Mouse (Mus musculus): ENCODE data around the gene Sobp. TPM values are rescaled to one million over a fixed set of nuclear protein-coding genes. Genes with fewer than 3 reads are reported as not detected.

The Sobp gene
- polyA plus RNA-seq, 1 experiment from 2014 or later, result 6.8 TPM

DNA sequence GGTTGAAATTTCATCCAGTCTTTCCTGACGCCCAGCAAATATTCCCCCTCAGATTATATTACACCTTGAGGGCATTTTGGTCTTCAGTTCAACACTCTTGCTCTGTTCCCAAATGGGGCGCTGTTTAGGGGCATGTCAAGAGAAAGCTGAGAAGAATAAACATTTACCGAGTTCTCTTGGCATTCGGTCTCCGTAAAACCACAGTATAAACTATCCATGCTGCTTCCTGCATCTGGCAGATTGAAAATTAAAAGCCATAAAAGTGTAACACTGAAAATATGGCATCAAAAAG, 170.9 kb downstream of the Sobp start:
- Histone ChIP-seq H3K4me2 (replicated peaks) (peak overlapping the region; percentile 55; the same call in 1 of the 2 replicates), H3K9ac (no peak overlapping the region)

DNA sequence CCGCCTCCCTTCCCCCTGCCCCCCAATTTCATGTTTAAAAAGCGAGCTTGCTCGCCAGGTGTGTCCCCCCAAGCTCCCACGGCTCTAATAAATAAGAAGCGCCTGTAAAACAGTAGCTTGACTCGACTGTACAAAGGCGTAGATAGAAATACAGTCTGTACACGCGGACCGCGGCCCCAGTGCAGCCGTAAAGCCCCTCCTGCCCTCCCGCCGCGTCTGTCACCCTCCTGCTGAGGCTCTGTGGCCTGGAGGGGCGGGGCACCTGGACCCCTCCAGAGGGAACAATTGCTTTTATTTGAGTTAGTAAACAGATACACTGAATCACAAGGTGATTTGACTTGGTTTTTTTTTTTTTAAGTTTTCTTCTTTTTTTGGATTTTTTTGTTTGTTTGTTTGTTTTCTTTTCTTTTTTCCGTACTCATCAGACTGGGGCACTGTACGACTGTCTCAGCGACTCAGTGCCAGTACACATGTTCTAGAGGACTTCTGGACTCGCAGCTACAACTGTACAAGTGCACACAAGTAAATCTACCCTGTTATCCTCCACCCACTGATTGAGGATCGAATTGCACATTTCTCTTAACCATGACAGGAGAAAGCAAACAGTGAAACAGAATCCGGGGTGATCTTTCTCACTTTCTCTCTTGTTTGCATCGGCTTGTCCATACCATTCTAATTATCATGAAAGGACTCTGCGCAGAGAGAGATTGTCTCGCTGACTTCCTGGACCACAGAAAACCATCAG, 171.4 kb downstream of the Sobp start:
- Histone ChIP-seq H3K4me3 (peak overlapping the region; percentile 31), H3K9ac (peak overlapping the region; percentile 53), H3K4me2 (replicated peaks) (peak overlapping the region; percentile 55), H3K4me1 (peaks cover 37% of the 10 kb centered on the region), H3K36me3 (peaks cover 7% of the 10 kb centered on the region; the same call in 1 of the 2 replicates), H3K27me3 (no peaks in the 10 kb centered on the region), H3K9me3 (no peaks in the 10 kb centered on the region), H3K27ac (peak overlapping the region; percentile 81)
- 2% methylated on average over 25 of the region's 25 CpGs for WGBS
- peak; percentile 73 for ATAC-seq (ENCODE audit: insufficient number of reproducible peaks, insufficient read depth, low FRiP score, low TSS enrichment)

More for the DNA sequence above, 170.9 kb downstream of the Sobp start:
- Histone ChIP-seq H3K27ac (peak overlapping the region; percentile 81), H3K4me1 (peaks cover 37% of the 10 kb centered on the region), H3K9me3 (no peaks in the 10 kb centered on the region), H3K4me3 (no peak overlapping the region), H3K27me3 (no peaks in the 10 kb centered on the region), H3K36me3 (peaks cover 7% of the 10 kb centered on the region; the same call in 1 of the 2 replicates)
- peak; percentile 54 for ATAC-seq (ENCODE audit: insufficient number of reproducible peaks, insufficient read depth, low FRiP score, low TSS enrichment)
- WGBS, result 8% methylated on average over 5 of the region's 5 CpGs

DNA sequence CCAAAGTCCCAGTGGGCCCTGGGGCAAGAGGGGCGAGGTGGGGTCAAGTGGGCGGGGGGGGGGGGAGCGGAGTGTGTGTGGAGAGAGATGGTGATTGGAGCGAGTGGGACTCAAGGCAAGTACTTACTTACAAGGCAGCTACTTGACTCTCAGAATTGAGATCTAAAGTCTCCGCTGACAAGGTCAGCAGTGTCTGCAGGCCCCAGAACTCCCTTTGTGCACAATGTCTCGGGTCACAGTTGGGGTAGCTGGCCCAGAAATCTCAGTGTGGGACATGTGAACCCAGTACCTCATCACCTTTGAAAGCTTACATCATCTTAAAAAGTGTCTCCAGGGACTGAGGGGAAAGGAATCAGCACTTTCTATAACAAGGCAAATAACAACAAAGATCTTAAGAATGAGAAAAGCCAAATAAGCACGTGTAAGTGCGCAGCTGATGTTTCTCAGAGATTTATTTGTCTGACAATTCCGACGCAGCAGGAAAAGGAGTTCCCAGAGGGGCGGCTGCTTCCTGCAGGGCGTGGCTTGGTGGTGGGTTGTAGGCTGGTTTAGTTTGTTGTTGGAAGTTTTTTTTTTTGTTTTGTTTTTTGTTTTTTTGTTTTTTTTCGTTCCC, 172.2 kb downstream of the Sobp start:
- peak overlapping the region; percentile 31; the same call in 1 of the 2 replicates for H3K4me3 ChIP-seq
- peaks cover 37% of the 10 kb centered on the region for H3K4me1 ChIP-seq
- 3% methylated on average over 11 of the region's 13 CpGs for WGBS
- H3K9me3 ChIP-seq, result no peaks in the 10 kb centered on the region
- ATAC-seq (ENCODE audit: insufficient number of reproducible peaks, insufficient read depth, low FRiP score, low TSS enrichment), result no peak
- peak overlapping the region; percentile 55 for H3K4me2 ChIP-seq (replicated peaks)
- no peaks in the 10 kb centered on the region for H3K27me3 ChIP-seq
- H3K9ac ChIP-seq, result no peak overlapping the region
- peaks cover 7% of the 10 kb centered on the region; the same call in 1 of the 2 replicates for H3K36me3 ChIP-seq
- H3K27ac ChIP-seq, result 0 out of 2 replicates have a peak overlapping the region, but pooled peaks have one; percentile 50

DNA sequence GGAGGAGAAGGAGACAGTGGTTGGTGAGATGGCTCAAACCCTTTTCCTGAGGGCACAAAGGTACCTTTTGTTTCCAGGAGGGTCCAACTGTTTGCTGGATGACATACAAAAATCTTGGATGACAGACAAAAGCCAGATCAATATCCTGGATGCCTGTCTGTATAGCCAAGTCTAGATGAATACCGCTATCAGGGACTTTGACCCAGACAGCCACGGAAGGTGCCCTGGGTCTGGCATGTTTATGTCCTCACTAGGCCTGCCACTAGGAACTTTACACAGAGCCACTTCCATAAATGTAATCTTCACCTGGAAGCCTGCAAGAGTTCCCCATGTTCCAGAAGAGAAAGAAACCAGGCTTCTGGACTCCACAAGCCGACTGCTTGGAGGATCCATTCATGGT, 172.9 kb downstream of the Sobp start:
- Histone ChIP-seq H3K4me2 (replicated peaks) (no peak overlapping the region), H3K9me3 (no peaks in the 10 kb centered on the region), H3K36me3 (peaks cover 7% of the 10 kb centered on the region; the same call in 1 of the 2 replicates), H3K9ac (no peak overlapping the region), H3K27me3 (no peaks in the 10 kb centered on the region), H3K27ac (no peak overlapping the region), H3K4me3 (no peak overlapping the region), H3K4me1 (peaks cover 41% of the 10 kb centered on the region)
- no peak for ATAC-seq (ENCODE audit: insufficient number of reproducible peaks, insufficient read depth, low FRiP score, low TSS enrichment)
- WGBS, result 71% methylated on average over 3 of the region's 3 CpGs

DNA sequence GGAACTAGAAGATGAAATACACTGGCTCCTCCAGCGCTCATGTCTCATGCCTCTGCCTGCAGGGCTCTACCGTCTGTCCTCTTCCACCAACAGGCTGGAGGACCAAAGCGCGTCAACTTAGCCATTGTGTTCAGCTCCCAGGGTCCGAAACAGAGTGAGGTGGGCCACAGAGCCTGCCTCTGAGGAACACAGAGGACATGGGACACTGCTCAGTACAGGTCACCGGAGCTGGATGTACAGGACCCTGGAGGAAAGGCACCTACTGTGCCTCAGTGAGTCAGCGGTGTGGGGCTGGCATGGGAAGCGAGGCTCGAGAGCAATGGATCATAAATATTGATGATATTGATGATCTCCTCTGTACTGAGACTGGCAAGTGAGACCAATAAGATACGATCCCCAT, 175.0 kb downstream of the Sobp start:
- H3K36me3 ChIP-seq, result peaks cover 4% of the 10 kb centered on the region; the same call in 1 of the 2 replicates
- no peak overlapping the region for H3K9ac ChIP-seq
- no peak overlapping the region for H3K27ac ChIP-seq
- H3K4me3 ChIP-seq, result no peak overlapping the region
- H3K27me3 ChIP-seq, result no peaks in the 10 kb centered on the region
- 92% methylated on average over 10 of the region's 10 CpGs for WGBS
- no peak for ATAC-seq (ENCODE audit: insufficient number of reproducible peaks, insufficient read depth, low FRiP score, low TSS enrichment)
- no peak overlapping the region for H3K4me2 ChIP-seq (replicated peaks)
- H3K9me3 ChIP-seq, result no peaks in the 10 kb centered on the region
- H3K4me1 ChIP-seq, result peaks cover 50% of the 10 kb centered on the region

DNA sequence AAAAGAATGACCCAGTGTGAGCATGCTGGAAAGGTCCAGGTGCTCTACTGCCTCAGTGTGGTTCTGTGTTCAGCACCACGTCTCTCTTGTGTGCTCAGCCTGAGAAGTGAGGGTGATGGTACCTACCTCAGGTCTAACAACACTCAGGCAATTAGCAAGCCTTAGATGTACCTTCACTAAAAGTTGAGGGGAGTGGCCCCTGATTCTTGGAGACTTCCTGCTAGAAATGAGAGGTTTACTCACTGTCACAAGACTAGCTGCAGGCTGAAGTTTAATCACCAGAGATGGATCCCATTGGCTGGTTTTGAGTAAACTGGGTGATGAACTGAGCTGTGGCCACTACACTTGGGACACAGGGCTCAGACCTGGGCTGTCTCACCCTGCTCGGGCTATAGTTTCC, 177.1 kb downstream of the Sobp start:
- Histone ChIP-seq H3K4me3 (no peak overlapping the region), H3K4me2 (replicated peaks) (no peak overlapping the region), H3K9me3 (no peaks in the 10 kb centered on the region), H3K9ac (no peak overlapping the region), H3K4me1 (peaks cover 35% of the 10 kb centered on the region), H3K27me3 (no peaks in the 10 kb centered on the region), H3K36me3 (no peaks in the 10 kb centered on the region), H3K27ac (0 out of 2 replicates have a peak overlapping the region, but pooled peaks have one; percentile 88)
- no peak for ATAC-seq (ENCODE audit: insufficient number of reproducible peaks, insufficient read depth, low FRiP score, low TSS enrichment)
- WGBS, result 83% methylated on average over 2 of the region's 2 CpGs

DNA sequence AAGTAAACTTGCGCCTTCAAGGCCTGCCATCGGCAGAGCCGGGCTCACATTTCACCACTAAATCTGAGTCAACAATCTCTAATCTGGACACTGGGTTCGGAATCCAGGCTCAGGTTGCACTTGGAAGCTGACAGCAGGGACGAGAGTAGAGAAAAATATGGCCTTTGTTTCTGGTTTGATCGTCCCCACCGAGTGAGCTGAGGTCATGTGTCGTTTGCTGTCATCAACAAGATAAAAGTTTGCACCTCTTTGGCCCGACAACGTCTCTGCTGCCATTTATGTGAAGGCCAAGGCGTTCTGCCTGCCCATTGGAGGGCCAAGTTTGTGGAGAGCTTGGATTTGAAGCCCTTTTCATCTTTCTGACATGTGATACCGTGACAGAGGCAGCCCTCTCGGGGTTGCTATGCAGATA, 178.8 kb downstream of the Sobp start:
- Histone ChIP-seq H3K4me2 (replicated peaks) (peak overlapping the region; percentile 9; the same call in 1 of the 2 replicates), H3K27ac (peak overlapping the region; percentile 88), H3K27me3 (no peaks in the 10 kb centered on the region), H3K4me1 (peaks cover 33% of the 10 kb centered on the region), H3K4me3 (no peak overlapping the region), H3K9me3 (no peaks in the 10 kb centered on the region), H3K36me3 (no peaks in the 10 kb centered on the region), H3K9ac (no peak overlapping the region)
- ATAC-seq (ENCODE audit: insufficient number of reproducible peaks, insufficient read depth, low FRiP score, low TSS enrichment), result no peak
- WGBS, result 10% methylated on average over 13 of the region's 13 CpGs

DNA sequence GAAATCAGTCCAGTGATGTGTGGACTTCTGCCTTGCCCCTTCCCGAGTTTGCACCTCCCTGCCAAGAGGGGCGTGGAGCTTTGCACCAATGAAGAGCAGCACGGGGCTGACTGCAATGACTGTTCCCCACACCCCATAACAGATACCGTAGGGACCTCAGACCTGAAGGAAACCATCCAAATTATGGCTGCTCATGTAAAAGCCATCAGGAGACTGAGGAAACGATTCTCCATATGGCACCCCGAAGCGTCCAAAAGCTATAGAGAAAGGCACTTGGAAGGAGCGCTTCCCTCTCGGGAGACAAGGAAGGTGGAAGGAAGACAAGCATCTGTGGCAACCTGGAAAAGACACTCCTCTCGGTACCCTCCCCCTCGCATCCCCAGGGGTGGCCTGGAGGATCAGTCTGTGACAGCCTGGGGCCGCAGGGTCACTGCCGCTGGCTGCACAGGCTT, 180.0 kb downstream of the Sobp start:
- Histone ChIP-seq H3K9me3 (no peaks in the 10 kb centered on the region), H3K36me3 (no peaks in the 10 kb centered on the region), H3K9ac (no peak overlapping the region), H3K4me3 (no peak overlapping the region), H3K27ac (peak overlapping the region; percentile 77), H3K4me1 (peaks cover 33% of the 10 kb centered on the region), H3K4me2 (replicated peaks) (peak overlapping the region; percentile 25), H3K27me3 (no peaks in the 10 kb centered on the region)
- WGBS, result 25% methylated on average over 13 of the region's 13 CpGs
- ATAC-seq (ENCODE audit: insufficient number of reproducible peaks, insufficient read depth, low FRiP score, low TSS enrichment), result no peak

DNA sequence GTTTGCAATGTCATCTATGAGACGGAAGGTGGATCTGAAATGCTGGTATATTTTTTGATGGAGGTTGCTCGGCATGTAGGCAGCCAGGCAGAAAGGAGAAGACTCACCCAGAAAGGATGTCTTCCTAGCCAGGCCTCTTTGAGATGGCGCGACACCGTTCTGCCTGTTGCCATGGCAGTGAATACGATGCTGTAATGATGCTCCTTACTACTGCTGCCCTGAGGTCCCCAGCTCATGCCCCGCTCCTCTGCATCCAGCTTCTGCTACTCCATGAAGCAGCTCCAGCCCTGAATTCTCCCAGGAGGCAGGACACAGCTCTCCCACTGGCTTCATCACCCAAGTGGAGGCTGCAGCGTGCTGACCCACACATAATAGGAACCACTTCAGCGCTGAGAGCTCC, 183.3 kb downstream of the Sobp start:
- H3K4me3 ChIP-seq, result no peak overlapping the region
- peaks cover 31% of the 10 kb centered on the region for H3K4me1 ChIP-seq
- no peak overlapping the region for H3K27ac ChIP-seq
- H3K9ac ChIP-seq, result no peak overlapping the region
- 72% methylated on average over 9 of the region's 9 CpGs for WGBS
- H3K27me3 ChIP-seq, result no peaks in the 10 kb centered on the region
- ATAC-seq (ENCODE audit: insufficient number of reproducible peaks, insufficient read depth, low FRiP score, low TSS enrichment), result no peak
- no peak overlapping the region for H3K4me2 ChIP-seq (replicated peaks)
- no peaks in the 10 kb centered on the region for H3K9me3 ChIP-seq
- no peaks in the 10 kb centered on the region for H3K36me3 ChIP-seq

DNA sequence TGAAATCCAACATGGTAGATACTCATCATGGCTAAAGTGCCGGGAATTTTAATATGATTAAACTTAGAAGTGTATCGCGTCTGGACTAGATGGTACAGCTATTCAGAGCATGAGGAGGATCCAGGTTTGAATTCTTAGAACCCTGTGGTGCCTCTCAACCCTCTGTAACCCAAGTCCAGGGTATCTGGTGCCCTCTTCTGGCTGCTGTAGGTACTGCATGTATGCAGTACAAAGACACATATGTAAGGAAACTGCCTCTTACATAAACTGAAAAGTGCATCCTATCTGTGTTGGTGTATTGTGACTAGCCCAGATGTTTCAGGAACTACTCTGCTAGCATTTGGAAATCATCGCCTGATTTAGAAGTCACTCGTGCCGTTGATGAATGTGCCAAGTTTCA, 184.4 kb downstream of the Sobp start:
- Histone ChIP-seq H3K9ac (no peak overlapping the region), H3K27ac (no peak overlapping the region), H3K27me3 (no peaks in the 10 kb centered on the region), H3K36me3 (no peaks in the 10 kb centered on the region), H3K9me3 (no peaks in the 10 kb centered on the region), H3K4me1 (peaks cover 23% of the 10 kb centered on the region), H3K4me2 (replicated peaks) (no peak overlapping the region), H3K4me3 (no peak overlapping the region)
- ATAC-seq (ENCODE audit: insufficient number of reproducible peaks, insufficient read depth, low FRiP score, low TSS enrichment), result no peak
- WGBS, result 35% methylated on average over 6 of the region's 6 CpGs

DNA sequence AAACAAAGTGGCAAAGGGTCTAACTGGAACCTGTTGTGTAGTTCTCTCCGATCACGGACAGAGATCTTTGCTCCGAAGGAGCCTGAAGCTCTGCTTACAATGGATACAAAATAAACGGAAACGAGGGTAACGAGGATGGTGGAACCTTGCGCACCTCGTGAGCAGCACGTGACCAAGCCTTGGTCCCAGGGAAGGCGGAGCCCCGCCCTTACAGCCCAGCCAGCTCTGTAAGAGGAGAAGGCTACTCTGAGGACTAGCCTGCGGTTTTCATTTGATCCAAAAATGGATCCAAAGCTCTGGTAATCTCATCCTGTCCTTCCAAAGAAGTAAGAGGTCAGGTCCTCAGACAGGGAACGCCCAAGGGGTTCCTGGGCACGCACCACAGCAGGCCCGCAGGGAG, 185.7 kb downstream of the Sobp start:
- H3K27me3 ChIP-seq, result no peaks in the 10 kb centered on the region
- H3K27ac ChIP-seq, result no peak overlapping the region
- no peak; the same call in 1 of the 2 replicates for ATAC-seq (ENCODE audit: insufficient number of reproducible peaks, insufficient read depth, low FRiP score, low TSS enrichment)
- no peaks in the 10 kb centered on the region for H3K36me3 ChIP-seq
- H3K4me2 ChIP-seq (replicated peaks), result no peak overlapping the region
- no peak overlapping the region for H3K9ac ChIP-seq
- H3K9me3 ChIP-seq, result no peaks in the 10 kb centered on the region
- peaks cover 13% of the 10 kb centered on the region; the same call in 1 of the 2 replicates for H3K4me1 ChIP-seq
- WGBS, result 44% methylated on average over 15 of the region's 15 CpGs
- H3K4me3 ChIP-seq, result no peak overlapping the region

DNA sequence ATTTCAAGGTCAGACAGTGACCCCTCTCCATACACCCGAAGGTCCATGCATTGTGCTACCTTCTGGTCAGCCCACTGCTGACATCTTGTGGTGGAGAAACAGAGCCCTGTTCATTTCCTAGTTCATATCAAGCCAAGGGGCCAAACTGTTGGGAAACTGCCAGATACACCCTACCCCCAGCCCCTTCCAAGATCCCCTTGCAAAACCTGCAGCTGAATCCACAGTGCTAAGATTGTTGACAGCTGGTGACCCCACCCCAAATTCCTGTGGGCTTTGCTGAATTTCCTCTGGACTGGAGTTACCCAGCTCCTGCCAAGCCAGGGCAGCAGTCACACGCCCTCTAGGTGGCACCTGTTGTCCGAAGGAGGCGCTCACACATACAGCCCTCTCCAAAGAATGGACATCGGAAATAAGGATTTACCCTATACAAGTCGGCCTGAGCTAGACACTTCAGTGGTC, 186.7 kb downstream of the Sobp start:
- H3K27ac ChIP-seq, result no peak overlapping the region
- no peak overlapping the region for H3K4me3 ChIP-seq
- peaks cover 13% of the 10 kb centered on the region; the same call in 1 of the 2 replicates for H3K4me1 ChIP-seq
- H3K9ac ChIP-seq, result no peak overlapping the region
- no peaks in the 10 kb centered on the region for H3K36me3 ChIP-seq
- WGBS, result 14% methylated on average over 6 of the region's 6 CpGs
- no peak overlapping the region for H3K4me2 ChIP-seq (replicated peaks)
- ATAC-seq (ENCODE audit: insufficient number of reproducible peaks, insufficient read depth, low FRiP score, low TSS enrichment), result peak; percentile 83
- H3K27me3 ChIP-seq, result no peaks in the 10 kb centered on the region
- no peaks in the 10 kb centered on the region for H3K9me3 ChIP-seq

All from embryonic facial prominence, embryonic 12.5 days (tissue).